Mouse (Mus musculus): ENCODE data around the gene Krt42.
"Not testable (repeated sequence)": the region's sequence is repeated elsewhere in the genome, so short reads cannot be mapped to it uniquely, and the experiment has no call there.

Krt42 gene

GRCm38 (mm10) chr11:100269821-100270332 is at the start of gene Krt42:
Krt42 (minus strand) TSS chr11:100269871.
- in situ Hi-C loops (cut with MboI, MseI): no loop called here

GRCm38 (mm10) chr11:100318529-100319451 is 49.1 kb upstream of the Krt42 start:
- in situ Hi-C loops (cut with MboI, MseI): no loop called here

- in situ Hi-C loops (cut with MboI, MseI): no loop called here
These were observed 48.2 kb upstream of the Krt42 start for GRCm38 (mm10) chr11:100317826-100318380.

DNA sequence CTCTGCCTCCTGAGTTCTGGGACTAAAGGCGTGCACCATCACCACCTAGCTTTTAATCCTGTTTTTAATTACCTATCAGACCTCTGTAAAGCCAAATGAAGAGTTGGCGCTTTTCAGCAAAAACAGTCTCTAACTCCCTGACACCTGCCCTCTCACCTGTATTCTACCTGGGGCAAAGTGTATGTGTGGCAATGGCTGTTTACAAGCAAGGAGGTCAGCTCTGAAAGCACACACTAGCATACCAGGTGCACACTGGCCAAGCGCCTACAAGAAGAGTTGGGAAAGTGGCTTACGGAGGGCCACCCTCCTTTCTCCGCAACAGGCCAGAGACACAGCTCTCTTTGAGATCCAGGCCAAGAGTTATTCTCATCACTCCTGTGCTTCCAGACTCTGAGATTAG is 45.8 kb upstream of the Krt42 start:
- in situ Hi-C loops (cut with MboI, MseI): no loop called here

- in situ Hi-C loops (cut with MboI, MseI): no loop called here
These were observed 43.8 kb upstream of the Krt42 start for GRCm38 (mm10) chr11:100313424-100313823.

DNA sequence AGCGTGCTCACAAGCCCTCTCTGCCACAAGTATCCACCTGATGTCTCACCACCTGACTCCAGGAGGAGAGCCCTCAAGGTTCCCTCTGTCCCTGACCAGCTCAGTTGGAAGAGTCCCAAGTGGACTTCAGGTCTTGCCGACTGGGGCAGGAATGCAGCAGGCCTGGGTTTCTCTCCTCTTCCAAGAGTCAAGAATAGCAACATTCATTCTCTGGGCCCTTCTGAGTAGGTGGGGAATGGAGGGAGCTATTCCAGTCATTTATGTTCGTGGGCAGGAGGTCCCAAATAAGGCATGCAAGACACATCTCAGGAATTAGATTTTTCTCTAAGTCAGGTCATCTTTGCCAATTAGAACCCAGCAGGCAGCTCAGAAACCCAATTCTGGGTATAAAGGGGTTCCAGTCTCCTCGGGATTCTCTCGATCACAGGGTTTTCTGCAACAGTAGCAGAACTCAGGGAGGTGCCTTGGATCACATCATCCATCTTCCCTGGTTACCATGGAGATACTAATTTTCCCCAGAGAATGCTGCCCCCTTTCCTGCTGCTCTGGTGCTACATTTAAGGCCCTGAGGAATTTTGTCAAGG is 42.5 kb upstream of the Krt42 start:
- in situ Hi-C loops (cut with MboI, MseI): no loop called here

- in situ Hi-C loops (cut with MboI, MseI): no loop called here
These were observed 42.0 kb upstream of the Krt42 start for GRCm38 (mm10) chr11:100311656-100312055.

- in situ Hi-C loops (cut with MboI, MseI): not testable (repeated sequence)
These were observed 39.0 kb upstream of the Krt42 start for GRCm38 (mm10) chr11:100308672-100309071.

- in situ Hi-C loops (cut with MboI, MseI): no loop called here
These were observed 38.2 kb upstream of the Krt42 start for GRCm38 (mm10) chr11:100307900-100308299.

GRCm38 (mm10) chr11:100301292-100301691 is 31.6 kb upstream of the Krt42 start:
- in situ Hi-C loops (cut with MboI, MseI): no loop called here

DNA sequence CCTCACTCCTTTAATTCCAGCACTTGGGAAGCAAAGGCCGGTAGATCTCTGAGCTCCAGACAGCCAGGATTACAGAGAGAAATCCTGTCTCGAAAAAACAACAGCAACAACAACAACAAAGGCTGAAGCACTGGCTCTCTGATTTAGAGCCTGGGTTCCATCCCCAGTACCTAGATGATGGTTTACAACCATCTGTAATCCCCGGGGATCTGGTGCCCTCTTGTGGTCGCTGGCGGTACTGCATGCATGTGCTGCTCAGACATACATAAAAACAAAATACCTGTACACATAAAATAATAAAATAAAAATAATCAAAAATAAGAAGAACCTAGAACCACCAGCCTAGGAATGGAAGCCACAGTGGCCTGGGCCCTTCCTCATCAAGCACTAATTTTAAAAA is 30.6 kb upstream of the Krt42 start:
- in situ Hi-C loops (cut with MboI, MseI): no loop called here

- in situ Hi-C loops (cut with MboI, MseI): loop anchor here (10.0 kb wide), 1 partner anchor 914 kb away; the partner anchor contains the start of gene Krt10
These were observed 28.8 kb upstream of the Krt42 start for GRCm38 (mm10) chr11:100298274-100299036.

- in situ Hi-C loops (cut with MboI, MseI): loop anchor here (10.0 kb wide), 1 partner anchor 913 kb away; the partner anchor contains the start of gene Krt10
These were observed 28.1 kb upstream of the Krt42 start for GRCm38 (mm10) chr11:100297801-100298200.

DNA sequence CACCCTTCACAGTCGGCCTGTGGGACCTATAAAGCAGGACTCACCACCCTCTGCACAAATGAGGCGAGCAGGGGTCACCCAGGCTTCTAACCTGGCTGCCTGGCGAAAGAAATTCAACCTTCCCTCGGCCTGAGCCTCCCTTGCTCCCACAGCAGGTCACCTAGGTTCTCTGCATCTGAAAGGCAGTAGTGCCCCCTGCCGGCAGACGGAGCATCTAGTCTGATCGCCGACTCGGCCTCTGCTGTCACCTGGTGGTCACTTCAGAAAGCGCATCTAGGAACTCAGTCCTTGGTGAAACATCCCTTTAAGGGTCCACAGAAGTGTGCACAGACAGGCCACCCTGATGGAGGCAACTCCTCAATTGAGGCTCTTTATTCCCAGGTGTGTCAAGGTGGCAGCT is 25.6 kb upstream of the Krt42 start:
- in situ Hi-C loops (cut with MboI, MseI): loop anchor here (10.0 kb wide), 1 partner anchor 911 kb away; the partner anchor contains the start of gene Krt10

DNA sequence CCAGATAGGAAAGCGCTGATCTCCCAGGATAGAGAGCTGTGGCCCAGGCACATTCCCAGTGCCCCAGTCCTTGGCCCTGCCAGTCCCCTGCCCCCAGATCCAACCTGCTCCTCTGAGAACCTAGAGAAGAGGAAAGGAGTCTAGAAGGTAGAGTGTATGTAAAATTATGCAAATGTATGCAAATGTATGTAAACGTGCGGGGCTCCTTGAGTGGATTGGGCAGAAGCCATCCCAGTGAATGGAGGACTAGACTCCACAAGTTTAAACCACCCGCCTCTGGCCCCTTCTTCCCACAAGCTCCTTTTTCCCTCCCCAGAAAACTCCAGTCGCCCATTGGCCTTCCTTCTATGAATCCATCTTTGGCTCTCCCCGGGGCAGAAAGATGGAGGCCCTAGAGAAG is 23.2 kb upstream of the Krt42 start:
- in situ Hi-C loops (cut with MboI, MseI): loop anchor here (10.0 kb wide), 1 partner anchor 908 kb away; the partner anchor contains the start of gene Krt10

DNA sequence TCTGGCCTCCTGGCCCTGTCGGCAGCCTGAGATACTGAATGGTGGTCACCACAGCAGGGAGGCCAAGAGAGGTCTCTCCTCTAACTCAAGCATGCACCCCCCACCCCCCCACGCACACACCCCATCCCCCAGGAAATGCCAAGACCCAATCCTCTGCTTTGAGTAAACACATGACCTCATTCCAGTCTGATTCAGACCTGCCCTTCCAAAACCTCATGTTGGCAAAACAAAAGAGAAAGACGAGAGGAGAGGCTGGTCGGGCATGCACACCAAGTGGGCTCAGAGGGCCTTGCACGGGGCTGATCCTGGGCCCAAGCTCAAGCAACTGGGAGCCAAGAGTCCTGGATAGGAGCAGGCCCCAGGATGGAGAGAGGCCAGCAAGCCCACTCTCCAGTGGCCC is 20.6 kb upstream of the Krt42 start:
- in situ Hi-C loops (cut with MboI, MseI): loop anchor here (10.0 kb wide), 1 partner anchor 905 kb away; the partner anchor contains the start of gene Krt10

DNA sequence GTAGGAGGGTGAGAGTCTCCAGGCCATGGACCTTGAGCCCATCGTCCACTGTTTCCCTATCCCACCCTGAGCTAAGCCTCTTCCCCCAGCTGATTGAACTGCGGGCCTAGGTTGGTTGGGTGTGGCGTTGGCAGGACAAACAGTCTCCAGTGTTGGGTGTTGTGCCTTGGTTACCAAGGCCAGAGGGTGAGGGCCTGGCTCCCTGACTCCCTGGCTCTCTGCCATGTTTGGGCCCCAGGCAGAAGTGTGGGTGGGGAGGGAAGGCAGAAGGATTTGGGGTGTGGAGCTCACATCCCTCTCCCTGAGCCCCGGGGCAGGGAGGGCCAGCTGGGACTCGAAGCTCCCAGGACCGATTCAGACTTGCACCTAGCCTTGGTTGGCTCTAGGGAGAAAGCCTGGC is 19.3 kb upstream of the Krt42 start:
- in situ Hi-C loops (cut with MboI, MseI): loop anchor here (5.0 to 10.0 kb wide), 3 partner anchors 87 to 822 kb away; no protein-coding TSS in a partner anchor

DNA sequence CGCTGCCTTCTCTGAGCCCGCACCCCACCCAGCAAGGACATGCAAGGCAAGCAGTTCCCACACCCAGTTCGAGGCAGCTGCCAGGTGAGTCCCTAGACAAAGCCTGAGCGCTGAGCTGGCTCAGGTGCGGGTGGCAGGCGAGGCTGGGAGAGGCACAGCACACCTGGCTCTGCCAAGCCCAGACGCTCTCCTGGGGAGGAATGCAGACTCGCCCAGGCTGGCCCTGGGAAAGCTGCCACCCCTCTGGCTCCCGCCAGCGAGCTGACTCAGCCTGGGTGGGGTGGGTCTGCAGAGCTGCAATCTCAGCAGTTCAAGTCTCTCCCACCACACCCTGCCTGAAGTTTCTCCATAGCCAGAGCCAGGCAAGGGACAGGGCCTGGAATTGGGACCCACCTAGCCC is 17.4 kb upstream of the Krt42 start:
- in situ Hi-C loops (cut with MboI, MseI): loop anchor here (5.0 to 10.0 kb wide), 3 partner anchors 85 to 820 kb away; no protein-coding TSS in a partner anchor

DNA sequence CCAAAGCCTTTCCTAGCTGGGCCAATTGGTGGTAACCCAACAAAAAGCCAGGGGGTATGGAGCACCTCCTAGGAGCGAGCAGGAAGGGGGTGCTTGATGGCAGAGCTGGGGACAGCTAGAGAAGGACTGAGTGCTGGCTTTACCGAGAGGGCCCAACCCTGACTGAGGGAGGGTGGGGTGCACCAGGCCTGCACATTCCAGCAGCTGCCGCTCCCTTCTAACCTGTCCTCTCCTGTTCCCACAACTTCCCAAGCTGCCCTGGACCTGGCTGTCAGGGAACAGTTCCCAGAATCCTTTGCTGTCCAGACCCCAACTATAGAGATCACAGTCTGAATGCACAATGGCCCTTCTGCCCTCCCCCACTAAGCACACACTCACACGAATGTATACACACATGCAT is 15.3 kb upstream of the Krt42 start:
- in situ Hi-C loops (cut with MboI, MseI): loop anchor here (5.0 to 10.0 kb wide), 3 partner anchors 83 to 818 kb away; no protein-coding TSS in a partner anchor

- in situ Hi-C loops (cut with MboI, MseI): loop anchor here (10.0 kb wide), 1 partner anchor 108 kb away; no protein-coding TSS in a partner anchor
These were observed 12.9 kb upstream of the Krt42 start for GRCm38 (mm10) chr11:100282549-100282948.
